Mouse (Mus musculus): Measurements from ENCODE around the gene Gpn3. TPM values are rescaled to one million over a fixed set of nuclear protein-coding genes. Genes with fewer than 3 reads are reported as not detected.
A peak's percentile ranks its signal among the peaks of the same experiment; 100 is the strongest.

Gene Gpn3
- polyA plus RNA-seq, 1 experiment from 2014 or later, result 67.2 TPM

- Histone ChIP-seq H3K27ac (ENCODE audit: low read depth, low read length) (peak overlapping the region; percentile 84), H3K27me3 (ENCODE audit: control insufficient read depth, insufficient read depth, low read length) (no peaks in the 10 kb centered on the region), H3K36me3 (ENCODE audit: control insufficient read depth, insufficient read depth, low read length) (no peaks in the 10 kb centered on the region), H3K4me2 (peak overlapping the region; percentile 96), H3K4me1 (ENCODE audit: control insufficient read depth, insufficient read depth, low read length) (peaks cover 9% of the 10 kb centered on the region), H3K4me3 (ENCODE audit: low read depth, low read length) (peak overlapping the region; percentile 98), H3K9me3 (replicated peaks; ENCODE audit: control insufficient read depth, low read length) (no peaks in the 10 kb centered on the region), H3K9ac (ENCODE audit: low read depth, low read length) (peak overlapping the region; percentile 98)
- under 1% methylated on average over 73 of the region's 73 CpGs for WGBS (ENCODE audit: insufficient replicate concordance)
- ATAC-seq (replicated peaks; ENCODE audit: insufficient number of reproducible peaks, low FRiP score, low TSS enrichment), result peak; percentile 79
Measured at GRCm38 (mm10) chr5:122422071-122422964, 50.6 kb downstream of the Gpn3 start.

- no peak overlapping the region; the same call in 1 of the 2 replicates for H3K27ac ChIP-seq (ENCODE audit: low read depth, low read length)
- peak overlapping the region; percentile 98 for H3K4me3 ChIP-seq (ENCODE audit: low read depth, low read length)
- no peaks in the 10 kb centered on the region for H3K9me3 ChIP-seq (replicated peaks; ENCODE audit: control insufficient read depth, low read length)
- peaks cover 4% of the 10 kb centered on the region for H3K36me3 ChIP-seq (ENCODE audit: control insufficient read depth, insufficient read depth, low read length)
- peak overlapping the region; percentile 98 for H3K9ac ChIP-seq (ENCODE audit: low read depth, low read length)
- no peak for ATAC-seq (replicated peaks; ENCODE audit: insufficient number of reproducible peaks, low FRiP score, low TSS enrichment)
- 27% methylated on average over 15 of the region's 15 CpGs for WGBS (ENCODE audit: insufficient replicate concordance)
- no peaks in the 10 kb centered on the region for H3K27me3 ChIP-seq (ENCODE audit: control insufficient read depth, insufficient read depth, low read length)
- peak overlapping the region; percentile 96 for H3K4me2 ChIP-seq
- peaks cover 9% of the 10 kb centered on the region for H3K4me1 ChIP-seq (ENCODE audit: control insufficient read depth, insufficient read depth, low read length)
Measured at GRCm38 (mm10) chr5:122423083-122423482, 51.4 kb downstream of the Gpn3 start.

- Histone ChIP-seq H3K4me3 (ENCODE audit: low read depth, low read length) (no peak overlapping the region), H3K4me2 (no peak overlapping the region), H3K4me1 (ENCODE audit: control insufficient read depth, insufficient read depth, low read length) (peaks cover 9% of the 10 kb centered on the region), H3K27me3 (ENCODE audit: control insufficient read depth, insufficient read depth, low read length) (no peaks in the 10 kb centered on the region), H3K27ac (ENCODE audit: low read depth, low read length) (no peak overlapping the region), H3K36me3 (ENCODE audit: control insufficient read depth, insufficient read depth, low read length) (peaks cover 25% of the 10 kb centered on the region), H3K9me3 (replicated peaks; ENCODE audit: control insufficient read depth, low read length) (no peaks in the 10 kb centered on the region), H3K9ac (ENCODE audit: low read depth, low read length) (no peak overlapping the region)
- WGBS (ENCODE audit: insufficient replicate concordance), result 81% methylated on average over 2 of the region's 2 CpGs
- ATAC-seq (replicated peaks; ENCODE audit: insufficient number of reproducible peaks, low FRiP score, low TSS enrichment), result no peak
Measured at GRCm38 (mm10) chr5:122425550-122425949, 53.9 kb downstream of the Gpn3 start.

GRCm38 (mm10) chr5:122430036-122430775 lies 58.5 kb downstream of the Gpn3 start:
- WGBS (ENCODE audit: insufficient replicate concordance), result 90% methylated on average over 4 of the region's 4 CpGs
- Histone ChIP-seq H3K4me2 (no peak overlapping the region), H3K27me3 (ENCODE audit: control insufficient read depth, insufficient read depth, low read length) (no peaks in the 10 kb centered on the region), H3K9ac (ENCODE audit: low read depth, low read length) (no peak overlapping the region), H3K4me1 (ENCODE audit: control insufficient read depth, insufficient read depth, low read length) (no peaks in the 10 kb centered on the region), H3K9me3 (replicated peaks; ENCODE audit: control insufficient read depth, low read length) (no peaks in the 10 kb centered on the region), H3K4me3 (ENCODE audit: low read depth, low read length) (no peak overlapping the region), H3K36me3 (ENCODE audit: control insufficient read depth, insufficient read depth, low read length) (peaks cover 46% of the 10 kb centered on the region), H3K27ac (ENCODE audit: low read depth, low read length) (no peak overlapping the region)
- no peak for ATAC-seq (replicated peaks; ENCODE audit: insufficient number of reproducible peaks, low FRiP score, low TSS enrichment)

- ATAC-seq (replicated peaks; ENCODE audit: insufficient number of reproducible peaks, low FRiP score, low TSS enrichment), result no peak
Measured at GRCm38 (mm10) chr5:122431221-122431620, 59.5 kb downstream of the Gpn3 start.

More at GRCm38 (mm10) chr5:122431221-122431620, 59.5 kb downstream of the Gpn3 start:
- 90% methylated on average over 8 of the region's 8 CpGs for WGBS (ENCODE audit: insufficient replicate concordance)
- Histone ChIP-seq H3K27me3 (ENCODE audit: control insufficient read depth, insufficient read depth, low read length) (no peaks in the 10 kb centered on the region), H3K4me3 (ENCODE audit: low read depth, low read length) (no peak overlapping the region), H3K4me1 (ENCODE audit: control insufficient read depth, insufficient read depth, low read length) (no peaks in the 10 kb centered on the region), H3K4me2 (no peak overlapping the region), H3K9me3 (replicated peaks; ENCODE audit: control insufficient read depth, low read length) (no peaks in the 10 kb centered on the region), H3K36me3 (ENCODE audit: control insufficient read depth, insufficient read depth, low read length) (peaks cover 51% of the 10 kb centered on the region), H3K27ac (ENCODE audit: low read depth, low read length) (no peak overlapping the region), H3K9ac (ENCODE audit: low read depth, low read length) (no peak overlapping the region)

Other genes starting within 250 kb of the Gpn3 start
- gene Ccdc63, start 231.1 kb upstream of the Gpn3 start, polyA plus RNA-seq (2014; fragmentation: Nextera tagmentation; extraction: Ambion mirVana), result 0.47 and 0.51 TPM in 2 replicates
- 216 and 225 TPM in 2 replicates for gene Ppp1cc, start 213.6 kb upstream of the Gpn3 start, polyA plus RNA-seq (2014; fragmentation: Nextera tagmentation; extraction: Ambion mirVana)
- 1.7 and 2.7 TPM in 2 replicates for gene Hvcn1, start 165.1 kb upstream of the Gpn3 start, polyA plus RNA-seq (2014; fragmentation: Nextera tagmentation; extraction: Ambion mirVana)
- gene Tctn1, start 107.4 kb upstream of the Gpn3 start, polyA plus RNA-seq (2014; fragmentation: Nextera tagmentation; extraction: Ambion mirVana), result 1.7 and 2.2 TPM in 2 replicates
- 10.2 and 12.3 TPM in 2 replicates for gene Pptc7, start 87.5 kb upstream of the Gpn3 start, polyA plus RNA-seq (2014; fragmentation: Nextera tagmentation; extraction: Ambion mirVana)
- gene Rad9b, start 17.6 kb upstream of the Gpn3 start, polyA plus RNA-seq (2014; fragmentation: Nextera tagmentation; extraction: Ambion mirVana), result 4.5 and 5.0 TPM in 2 replicates
- 241 and 245 TPM in 2 replicates for gene Vps29, start 17.5 kb upstream of the Gpn3 start, polyA plus RNA-seq (2014; fragmentation: Nextera tagmentation; extraction: Ambion mirVana)
- gene Fam216a, start 488 bp downstream of the Gpn3 start, polyA plus RNA-seq (2014; fragmentation: Nextera tagmentation; extraction: Ambion mirVana), result 67.4 TPM in 2 replicates
- 39.3 and 81.8 TPM in 2 replicates for gene Arpc3, start 20.0 kb downstream of the Gpn3 start, polyA plus RNA-seq (2014; fragmentation: Nextera tagmentation; extraction: Ambion mirVana)
- 20.9 and 22.1 TPM in 2 replicates for gene Anapc7, start 49.8 kb downstream of the Gpn3 start, polyA plus RNA-seq (2014; fragmentation: Nextera tagmentation; extraction: Ambion mirVana)
- 255 and 272 TPM in 2 replicates for gene Atp2a2, start 130.3 kb downstream of the Gpn3 start, polyA plus RNA-seq (2014; fragmentation: Nextera tagmentation; extraction: Ambion mirVana)
- 23.9 and 28.4 TPM in 2 replicates for gene Ift81, start 242.6 kb downstream of the Gpn3 start, polyA plus RNA-seq (2014; fragmentation: Nextera tagmentation; extraction: Ambion mirVana)

Data from heart, embryonic 11.5 days (tissue).